Mouse (Mus musculus) stomach, embryonic 15.5 days (tissue): Measurements from ENCODE around the gene Lman1l. TPM values are rescaled to one million over a fixed set of nuclear protein-coding genes. Genes with fewer than 3 reads are reported as not detected.
A peak's percentile ranks its signal among the peaks of the same experiment; 100 is the strongest.

Experiments used
- ATAC-seq: fragments of 200-750 bp; cut with Nextera tagmentation; 2 replicates; pipeline ENCODE4 v1.8.0; 2017; ENCODE audit warnings: low read depth, moderate number of reproducible peaks, moderate TSS enrichment; ENCODE audit not compliant: insufficient read depth, low FRiP score
- H3K27ac ChIP-seq: fragments of 300-500 bp; sonication (generic); 2 replicates; pipeline ENCODE4 v1.5.1; 2015; ENCODE audit warnings: mild to moderate bottlenecking, inconsistent platforms
- H3K27me3 ChIP-seq: fragments of 300-500 bp; sonication (generic); replicated peaks from 2 replicates; pipeline ENCODE4 v1.6.1; 2015; ENCODE audit warnings: inconsistent platforms
- H3K36me3 ChIP-seq: fragments of 300-500 bp; sonication (generic); 2 replicates; pipeline ENCODE4 v1.6.1; 2015; ENCODE audit warnings: inconsistent platforms
- H3K4me1 ChIP-seq: fragments of 300-500 bp; sonication (generic); 2 replicates; pipeline ENCODE4 v1.6.1; 2015; ENCODE audit warnings: inconsistent platforms
- H3K4me2 ChIP-seq: fragments of 300-500 bp; sonication (generic); 2 replicates; pipeline ENCODE4 v1.6.1; 2015; ENCODE audit warnings: mild to moderate bottlenecking, inconsistent platforms
- H3K4me3 ChIP-seq: fragments of 300-500 bp; sonication (generic); replicated peaks from 2 replicates; pipeline ENCODE4 v1.5.1; 2015; ENCODE audit warnings: inconsistent platforms
- H3K9ac ChIP-seq: fragments of 300-500 bp; sonication (generic); 2 replicates; pipeline ENCODE4 v1.6.1; 2015; ENCODE audit warnings: inconsistent platforms
- H3K9me3 ChIP-seq: fragments of 300-500 bp; sonication (generic); 2 replicates; pipeline ENCODE4 v1.6.1; 2016; ENCODE audit warnings: inconsistent platforms
- WGBS: fragments of 180-500 bp; shearing (Covaris S2); methylation state at CpG from one replicate; pipeline ENCODE4 v1.1.7; 2015; 5-methylcytosine and 5-hydroxymethylcytosine counted together
- polyA plus RNA-seq: library from polyadenylated mRNA; unstranded; fragments of >200 nt; fragmentation: Nextera tagmentation; extraction: Ambion mirVana; gene quantifications from 2 replicates; pipeline ENCODE4 v1.2.1, GENCODE M21; 2015

The Lman1l gene
- polyA plus RNA-seq, 1 experiment from 2014 or later = not detected

- Histone ChIP-seq H3K9ac (no peak overlapping the region), H3K36me3 (0 out of 2 replicates have a peak, but pooled peaks cover 10% of the 10 kb centered on the region), H3K4me1 (peaks cover 67% of the 10 kb centered on the region), H3K4me3 (no peak overlapping the region; the same call in 1 of the 2 replicates), H3K9me3 (no peaks in the 10 kb centered on the region), H3K27me3 (no peaks in the 10 kb centered on the region), H3K27ac (peak overlapping the region; percentile 92), H3K4me2 (peak overlapping the region; percentile 63)
- WGBS = 8% methylated on average over 6 of the region's 6 CpGs
- ATAC-seq = peak; percentile 32; the same call in 1 of the 2 replicates
Measured at GRCm38 (mm10) chr9:57637741-57638322, 17.3 kb upstream of the Lman1l start.

- Histone ChIP-seq H3K4me1 (peaks cover 63% of the 10 kb centered on the region), H3K4me3 (no peak overlapping the region), H3K9me3 (no peaks in the 10 kb centered on the region), H3K36me3 (0 out of 2 replicates have a peak, but pooled peaks cover 10% of the 10 kb centered on the region), H3K27ac (peak overlapping the region; percentile 92), H3K4me2 (peak overlapping the region; percentile 63), H3K27me3 (no peaks in the 10 kb centered on the region), H3K9ac (no peak overlapping the region)
- 54% methylated on average over 3 of the region's 3 CpGs for WGBS
- ATAC-seq = no peak
Measured at GRCm38 (mm10) chr9:57637272-57637671, 16.7 kb upstream of the Lman1l start.

- Histone ChIP-seq H3K9ac (no peak overlapping the region), H3K9me3 (no peaks in the 10 kb centered on the region), H3K27ac (peak overlapping the region; percentile 18; the same call in 1 of the 2 replicates), H3K4me2 (no peak overlapping the region), H3K4me1 (peaks cover 30% of the 10 kb centered on the region), H3K4me3 (no peak overlapping the region), H3K27me3 (no peaks in the 10 kb centered on the region), H3K36me3 (peaks cover 27% of the 10 kb centered on the region)
- no peak for ATAC-seq
- WGBS = 34% methylated on average over 4 of the region's 4 CpGs
Measured at GRCm38 (mm10) chr9:57633481-57634024, 13.0 kb upstream of the Lman1l start.

GRCm38 (mm10) chr9:57629118-57629874, 8.7 kb upstream of the Lman1l start:
- Histone ChIP-seq H3K27ac (no peak overlapping the region), H3K36me3 (peaks cover 68% of the 10 kb centered on the region), H3K4me3 (no peak overlapping the region), H3K27me3 (no peaks in the 10 kb centered on the region), H3K4me1 (peaks cover 13% of the 10 kb centered on the region; the same call in 1 of the 2 replicates), H3K4me2 (no peak overlapping the region), H3K9ac (no peak overlapping the region), H3K9me3 (no peaks in the 10 kb centered on the region)
- ATAC-seq = peak; percentile 47
- WGBS = 59% methylated on average over 14 of the region's 14 CpGs

- Histone ChIP-seq H3K4me2 (no peak overlapping the region), H3K36me3 (peaks cover 68% of the 10 kb centered on the region), H3K4me3 (no peak overlapping the region), H3K27ac (no peak overlapping the region), H3K27me3 (no peaks in the 10 kb centered on the region), H3K4me1 (peaks cover 10% of the 10 kb centered on the region; the same call in 1 of the 2 replicates), H3K9me3 (no peaks in the 10 kb centered on the region), H3K9ac (no peak overlapping the region)
- 89% methylated on average over 12 of the region's 12 CpGs for WGBS
- ATAC-seq = no peak
Measured at GRCm38 (mm10) chr9:57628717-57629116, 8.1 kb upstream of the Lman1l start.

- Histone ChIP-seq H3K9ac (no peak overlapping the region), H3K36me3 (peaks cover 66% of the 10 kb centered on the region), H3K27me3 (no peaks in the 10 kb centered on the region), H3K4me2 (no peak overlapping the region), H3K9me3 (no peaks in the 10 kb centered on the region), H3K27ac (no peak overlapping the region), H3K4me1 (peaks cover 5% of the 10 kb centered on the region; the same call in 1 of the 2 replicates), H3K4me3 (no peak overlapping the region)
- whole genome bisulfite sequencing = 90% methylated on average over 11 of the region's 11 CpGs
- ATAC-seq = no peak
Measured at GRCm38 (mm10) chr9:57627892-57628291, 7.3 kb upstream of the Lman1l start.

GRCm38 (mm10) chr9:57627191-57627590, 6.6 kb upstream of the Lman1l start:
- H3K36me3 ChIP-seq = peaks cover 66% of the 10 kb centered on the region
- WGBS = 92% methylated on average over 17 of the region's 17 CpGs

GRCm38 (mm10) chr9:57625674-57626500, 5.3 kb upstream of the Lman1l start:
- WGBS = 87% methylated on average over 15 of the region's 15 CpGs
- Histone ChIP-seq H3K9ac (no peak overlapping the region), H3K4me3 (no peak overlapping the region), H3K9me3 (no peaks in the 10 kb centered on the region), H3K27me3 (no peaks in the 10 kb centered on the region), H3K4me2 (no peak overlapping the region), H3K4me1 (no peaks in the 10 kb centered on the region; the same call in 1 of the 2 replicates), H3K36me3 (peaks cover 57% of the 10 kb centered on the region), H3K27ac (no peak overlapping the region)
- no peak for ATAC-seq

More at GRCm38 (mm10) chr9:57627191-57627590, 6.6 kb upstream of the Lman1l start:
- Histone ChIP-seq H3K9me3 (no peaks in the 10 kb centered on the region), H3K27me3 (no peaks in the 10 kb centered on the region), H3K9ac (no peak overlapping the region), H3K4me2 (no peak overlapping the region), H3K4me3 (no peak overlapping the region), H3K27ac (no peak overlapping the region), H3K4me1 (peaks cover 4% of the 10 kb centered on the region; the same call in 1 of the 2 replicates)
- ATAC-seq = no peak

- WGBS = 76% methylated on average over 7 of the region's 7 CpGs
- H3K4me1 ChIP-seq = no peaks in the 10 kb centered on the region; the same call in 1 of the 2 replicates
- ATAC-seq = no peak
Measured at GRCm38 (mm10) chr9:57624295-57624694, 3.7 kb upstream of the Lman1l start.

GRCm38 (mm10) chr9:57618854-57619253, 1.7 kb downstream of the Lman1l start:
- no peak overlapping the region for H3K4me2 ChIP-seq
- H3K4me3 ChIP-seq = no peak overlapping the region
- no peak for ATAC-seq
- no peaks in the 10 kb centered on the region for H3K27me3 ChIP-seq
- no peaks in the 10 kb centered on the region for H3K36me3 ChIP-seq
- H3K9me3 ChIP-seq = no peaks in the 10 kb centered on the region
- H3K4me1 ChIP-seq = no peaks in the 10 kb centered on the region
- H3K27ac ChIP-seq = no peak overlapping the region
- 69% methylated on average over 8 of the region's 8 CpGs for WGBS
- no peak overlapping the region for H3K9ac ChIP-seq

More at GRCm38 (mm10) chr9:57624295-57624694, 3.7 kb upstream of the Lman1l start:
- Histone ChIP-seq H3K27ac (no peak overlapping the region), H3K9me3 (no peaks in the 10 kb centered on the region), H3K36me3 (peaks cover 45% of the 10 kb centered on the region), H3K9ac (no peak overlapping the region), H3K4me2 (no peak overlapping the region), H3K4me3 (no peak overlapping the region), H3K27me3 (no peaks in the 10 kb centered on the region)

- Histone ChIP-seq H3K9ac (no peak overlapping the region), H3K4me2 (no peak overlapping the region), H3K9me3 (no peaks in the 10 kb centered on the region), H3K4me3 (no peak overlapping the region), H3K36me3 (no peaks in the 10 kb centered on the region), H3K27me3 (no peaks in the 10 kb centered on the region), H3K4me1 (no peaks in the 10 kb centered on the region), H3K27ac (no peak overlapping the region)
- 67% methylated on average over 8 of the region's 8 CpGs for WGBS
- no peak for ATAC-seq
Measured at GRCm38 (mm10) chr9:57617556-57618169, 2.9 kb downstream of the Lman1l start.
